Mouse (Mus musculus) Muller cell, postnatal 12 days (primary cell): ENCODE data around the gene Clec11a.

ENCODE experiments used
- DNase-seq: peaks from one replicate; pipeline ENCODE4 v3.0.0-alpha.2; 2015; ENCODE audit errors: inconsistent ontology term

The Clec11a gene

GRCm38 (mm10) chr7:44276461-44277249 is 30.0 kb downstream of the Clec11a start:
- DNase-seq, result no peak

- DNase-seq, result no peak
Observed at GRCm38 (mm10) chr7:44275546-44275945, 31.2 kb downstream of the Clec11a start.

- DNase-seq, result no peak
Observed at GRCm38 (mm10) chr7:44274096-44274495, 32.6 kb downstream of the Clec11a start.

- no peak for DNase-seq
Observed at GRCm38 (mm10) chr7:44273446-44273845, 33.3 kb downstream of the Clec11a start.

GRCm38 (mm10) chr7:44272546-44272945 is 34.2 kb downstream of the Clec11a start:
- DNase-seq, result no peak

- no peak for DNase-seq
Observed at GRCm38 (mm10) chr7:44271309-44271708, 35.4 kb downstream of the Clec11a start.

- DNase-seq, result no peak
Observed at GRCm38 (mm10) chr7:44269397-44269796, 37.3 kb downstream of the Clec11a start.

- DNase-seq, result no peak
Observed at GRCm38 (mm10) chr7:44268117-44268516, 38.6 kb downstream of the Clec11a start.

GRCm38 (mm10) chr7:44262791-44263643 is 43.7 kb downstream of the Clec11a start:
- peak; percentile 86 for DNase-seq

- no peak for DNase-seq
Observed at GRCm38 (mm10) chr7:44261147-44261546, 45.6 kb downstream of the Clec11a start, which contains the start of gene Gm15517. Gene Gm15517 (plus strand): TSS chr7:44261447.

GRCm38 (mm10) chr7:44260410-44260809 is 46.3 kb downstream of the Clec11a start:
- DNase-seq, result peak; percentile 7

GRCm38 (mm10) chr7:44257278-44257677 is 49.4 kb downstream of the Clec11a start, which contains the start of gene Acp4:
Gene Acp4 (minus strand): TSS chr7:44257378.
- DNase-seq, result no peak

- no peak for DNase-seq
Observed at GRCm38 (mm10) chr7:44254930-44255329, 51.8 kb downstream of the Clec11a start.

GRCm38 (mm10) chr7:44253023-44253616 is 53.6 kb downstream of the Clec11a start:
- DNase-seq, result no peak
